Mouse (Mus musculus): ENCODE results near the gene Fgfr2. TPM values are rescaled to one million over a fixed set of nuclear protein-coding genes. Genes with fewer than 3 reads are reported as not detected.

Fgfr2 gene
- polyA plus RNA-seq, 1 experiment from 2014 or later, result 17.2 TPM

DNA sequence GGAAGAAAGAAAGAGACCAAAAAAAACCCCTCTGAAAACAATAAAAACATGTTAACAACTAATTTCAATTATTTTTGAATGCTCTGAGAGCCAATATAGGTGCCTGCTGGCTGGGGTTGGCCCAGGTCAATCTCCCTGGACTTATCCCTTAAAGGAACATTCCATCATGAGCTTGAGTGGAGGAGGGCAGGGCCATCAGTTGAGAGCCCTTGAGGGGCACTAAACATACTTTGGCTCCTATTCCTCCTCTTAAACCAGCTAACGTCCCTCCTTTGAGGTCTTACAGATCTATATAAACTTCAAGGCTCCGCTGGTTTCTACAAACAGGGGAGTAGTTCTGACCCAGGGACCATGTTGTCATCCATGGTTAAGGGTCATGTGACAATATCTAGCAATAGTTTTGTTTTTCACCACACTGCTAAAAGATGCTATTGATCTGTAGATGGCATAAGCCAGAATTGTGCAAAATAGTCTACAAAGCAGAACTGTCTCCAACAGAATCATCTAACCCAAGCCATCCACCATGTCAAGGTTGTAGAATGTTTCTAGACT, 2536.6 kb downstream of the Fgfr2 start:
- peaks cover 9% of the 10 kb centered on the region; the same call in 1 of the 2 replicates for H3K4me1 ChIP-seq (replicated peaks)
- 69% methylated on average over 2 of the region's 2 CpGs for WGBS
- H3K36me3 ChIP-seq, result no peaks in the 10 kb centered on the region
- no peak overlapping the region for H3K9ac ChIP-seq
- no peaks in the 10 kb centered on the region for H3K27me3 ChIP-seq
- H3K4me3 ChIP-seq, result no peak overlapping the region
- no peaks in the 10 kb centered on the region for H3K9me3 ChIP-seq (replicated peaks)
- no peak overlapping the region for H3K4me2 ChIP-seq
- no peak for ATAC-seq (replicated peaks; ENCODE audit: insufficient number of reproducible peaks, insufficient read depth, low FRiP score, low read depth)
- no peak overlapping the region for H3K27ac ChIP-seq

GRCm38 (mm10) chr7:130578607-130579006, 2544.5 kb downstream of the Fgfr2 start:
- Histone ChIP-seq H3K9me3 (replicated peaks) (no peaks in the 10 kb centered on the region), H3K4me2 (no peak overlapping the region), H3K36me3 (no peaks in the 10 kb centered on the region), H3K27ac (no peak overlapping the region), H3K4me3 (no peak overlapping the region), H3K4me1 (replicated peaks) (peaks cover 19% of the 10 kb centered on the region), H3K9ac (no peak overlapping the region), H3K27me3 (no peaks in the 10 kb centered on the region)
- ATAC-seq (replicated peaks; ENCODE audit: insufficient number of reproducible peaks, insufficient read depth, low FRiP score, low read depth), result no peak
- WGBS, result 73% methylated on average over 5 of the region's 5 CpGs

DNA sequence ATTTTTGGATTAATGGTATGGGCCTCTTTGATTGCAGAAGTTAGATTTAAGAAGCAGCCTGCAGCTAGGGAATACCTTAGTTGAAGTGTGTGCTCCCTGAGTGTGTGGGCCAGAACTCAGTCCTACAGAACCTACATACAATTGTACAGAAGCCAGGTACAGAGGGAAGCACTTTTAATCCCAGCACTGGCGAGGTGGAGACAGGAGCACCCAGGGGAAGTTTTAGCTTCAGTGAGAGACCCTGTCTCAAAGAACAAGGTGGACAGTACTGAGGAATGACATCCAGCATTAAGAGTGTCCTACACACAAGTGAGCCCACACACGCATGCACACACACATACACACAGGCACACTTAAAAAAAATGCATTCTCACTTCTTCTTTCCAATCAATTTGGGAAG, 2545.1 kb downstream of the Fgfr2 start:
- Histone ChIP-seq H3K9ac (no peak overlapping the region), H3K27me3 (no peaks in the 10 kb centered on the region), H3K4me3 (no peak overlapping the region), H3K36me3 (no peaks in the 10 kb centered on the region), H3K9me3 (replicated peaks) (no peaks in the 10 kb centered on the region), H3K27ac (no peak overlapping the region), H3K4me1 (replicated peaks) (peaks cover 19% of the 10 kb centered on the region), H3K4me2 (no peak overlapping the region)
- no peak for ATAC-seq (replicated peaks; ENCODE audit: insufficient number of reproducible peaks, insufficient read depth, low FRiP score, low read depth)
- 95% methylated on average over 2 of the region's 2 CpGs for WGBS

DNA sequence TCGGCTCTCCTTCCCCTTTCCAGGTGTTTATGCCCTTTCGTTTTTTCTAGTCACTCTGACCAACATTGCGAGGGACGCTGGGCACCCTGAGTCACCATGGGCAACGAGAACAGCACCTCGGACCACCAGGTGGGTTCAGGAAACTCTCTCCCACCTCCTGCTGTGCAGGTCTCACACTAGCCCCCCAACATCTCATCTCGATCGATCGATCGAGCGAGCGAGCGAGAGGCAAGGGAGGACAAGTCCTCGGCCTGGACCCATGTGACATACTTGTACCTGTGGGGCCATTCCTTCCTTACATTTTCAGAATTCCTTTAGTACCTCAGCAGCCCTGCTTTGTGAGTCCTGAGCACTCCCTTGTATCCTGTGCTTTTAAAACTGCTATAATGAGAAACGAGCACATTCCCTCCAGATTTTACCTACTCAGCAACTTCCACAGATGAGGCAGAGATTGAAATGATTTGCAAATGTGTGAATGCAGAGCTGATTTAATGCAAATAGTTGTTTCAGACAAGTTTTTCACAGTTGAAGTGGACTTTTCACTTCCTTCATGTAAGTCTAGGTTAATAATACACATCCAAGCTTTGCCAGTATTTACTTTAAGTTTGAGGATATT, 2545.7 kb downstream of the Fgfr2 start, which contains the start of gene Tacc2:
Tacc2 (plus strand) TSS at position 51 of the 616 bp plus-strand sequence.
- peak within 1 kb of the TSS; percentile 65 for H3K4me2 ChIP-seq
- no peak for ATAC-seq (replicated peaks; ENCODE audit: insufficient number of reproducible peaks, insufficient read depth, low FRiP score, low read depth)
- H3K36me3 ChIP-seq, result no peaks in the 10 kb centered on the region
- H3K9me3 ChIP-seq (replicated peaks), result no peaks in the 10 kb centered on the region
- H3K4me1 ChIP-seq (replicated peaks), result peaks cover 19% of the 10 kb centered on the region
- peak within 1 kb of the TSS; percentile 40 for H3K9ac ChIP-seq
- peak within 1 kb of the TSS; percentile 39 for H3K4me3 ChIP-seq
- no peaks in the 10 kb centered on the region for H3K27me3 ChIP-seq
- 24% methylated on average over 15 of the region's 15 CpGs for WGBS
- H3K27ac ChIP-seq, result 0 out of 2 replicates have a peak within 1 kb of the TSS, but pooled peaks have one; percentile 14

DNA sequence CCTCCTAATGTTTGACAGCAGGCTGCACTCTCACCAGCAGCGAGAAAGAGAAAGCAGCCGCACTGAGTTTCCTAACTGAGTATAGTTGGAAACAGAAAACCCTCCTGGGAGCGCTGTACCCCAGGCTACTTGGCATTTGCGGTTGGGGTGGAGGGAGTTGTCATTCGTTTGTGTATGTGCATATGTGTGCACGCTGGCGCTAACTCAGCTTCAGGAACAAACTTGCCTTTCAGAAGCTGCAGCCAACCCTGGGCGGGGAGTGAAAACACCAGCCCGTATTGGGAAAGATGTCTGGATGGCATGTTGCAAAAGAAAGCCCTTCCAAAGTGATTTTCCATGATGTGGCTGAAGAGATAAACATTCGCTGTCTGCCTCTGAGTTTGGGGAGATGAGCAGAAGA, 2546.2 kb downstream of the Fgfr2 start:
- ATAC-seq (replicated peaks; ENCODE audit: insufficient number of reproducible peaks, insufficient read depth, low FRiP score, low read depth), result no peak
- WGBS, result 4% methylated on average over 10 of the region's 10 CpGs
- H3K27ac ChIP-seq, result 0 out of 2 replicates have a peak overlapping the region, but pooled peaks have one; percentile 14

DNA sequence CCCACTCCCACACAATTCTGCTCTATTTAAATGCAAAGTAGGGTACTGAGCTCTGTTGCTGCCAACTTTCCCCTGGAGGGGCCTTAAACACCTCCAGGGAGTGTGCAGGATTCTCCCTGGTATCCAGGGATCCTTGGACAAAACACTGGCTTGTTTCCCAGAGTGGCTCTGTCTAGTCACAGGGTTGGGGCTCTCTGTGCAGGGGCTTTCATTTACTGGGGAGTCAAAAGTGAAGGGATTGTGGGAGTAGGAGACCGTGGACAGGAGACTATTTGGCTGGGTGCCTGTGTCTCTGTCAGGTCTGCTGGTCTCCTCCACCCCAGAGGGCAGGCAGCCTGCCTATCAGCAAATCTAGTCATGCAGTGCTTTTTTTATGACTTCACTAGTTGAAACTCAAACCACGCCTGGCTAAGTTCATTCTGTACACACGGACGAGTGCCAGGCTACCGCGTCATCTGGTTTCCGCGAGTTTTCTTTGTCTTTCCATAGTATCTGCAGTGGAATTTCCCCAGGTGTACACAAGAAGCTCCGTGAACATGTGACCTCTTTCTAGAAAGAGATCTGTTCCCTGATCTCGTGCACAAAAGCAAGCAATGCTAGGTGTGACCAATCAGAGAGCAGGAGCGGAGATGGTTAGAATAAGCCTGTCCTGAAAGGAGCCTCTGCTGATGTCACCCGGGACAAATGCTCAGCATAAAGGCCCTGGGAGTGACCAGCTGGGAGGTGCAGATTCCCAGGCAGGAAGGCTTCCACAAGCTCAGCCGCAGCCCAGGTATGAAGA, 2548.7 kb downstream of the Fgfr2 start:
- peak; percentile 53 for ATAC-seq (replicated peaks; ENCODE audit: insufficient number of reproducible peaks, insufficient read depth, low FRiP score, low read depth)
- 49% methylated on average over 13 of the region's 13 CpGs for WGBS
- Histone ChIP-seq H3K27ac (peak overlapping the region; percentile 61), H3K4me3 (no peak overlapping the region), H3K4me2 (peak overlapping the region; percentile 29; the same call in 1 of the 2 replicates), H3K27me3 (no peaks in the 10 kb centered on the region), H3K36me3 (no peaks in the 10 kb centered on the region), H3K9ac (no peak overlapping the region), H3K9me3 (replicated peaks) (no peaks in the 10 kb centered on the region), H3K4me1 (replicated peaks) (peaks cover 19% of the 10 kb centered on the region)

More for the DNA sequence above, 2546.2 kb downstream of the Fgfr2 start:
- peak overlapping the region; percentile 40 for H3K9ac ChIP-seq
- no peaks in the 10 kb centered on the region for H3K27me3 ChIP-seq
- no peaks in the 10 kb centered on the region for H3K36me3 ChIP-seq
- H3K4me3 ChIP-seq, result peak overlapping the region; percentile 39
- H3K9me3 ChIP-seq (replicated peaks), result no peaks in the 10 kb centered on the region
- H3K4me1 ChIP-seq (replicated peaks), result peaks cover 19% of the 10 kb centered on the region
- H3K4me2 ChIP-seq, result peak overlapping the region; percentile 65

DNA sequence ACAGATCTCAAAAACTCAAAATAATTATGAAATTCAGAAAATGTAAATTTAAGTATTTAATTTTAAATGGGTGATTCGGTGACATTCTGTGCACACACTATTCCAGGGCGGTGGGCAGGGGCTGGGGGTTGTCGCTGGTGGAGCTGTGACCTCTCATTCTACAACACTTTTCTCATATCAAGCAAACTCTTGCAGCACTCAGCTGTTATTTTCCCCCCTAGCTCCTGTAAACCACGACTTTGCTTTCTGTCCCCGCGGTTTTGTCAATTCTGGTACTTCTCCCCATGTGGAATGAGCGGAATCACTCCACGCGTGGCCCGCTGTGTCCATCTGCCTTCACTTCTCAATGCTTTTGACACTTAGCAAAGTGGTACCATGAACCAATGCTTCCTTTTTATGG, 2549.4 kb downstream of the Fgfr2 start:
- no peaks in the 10 kb centered on the region for H3K27me3 ChIP-seq
- no peaks in the 10 kb centered on the region for H3K36me3 ChIP-seq
- no peak overlapping the region for H3K9ac ChIP-seq
- WGBS, result 92% methylated on average over 10 of the region's 10 CpGs
- no peak overlapping the region for H3K4me2 ChIP-seq
- H3K4me3 ChIP-seq, result no peak overlapping the region
- H3K27ac ChIP-seq, result peak overlapping the region; percentile 61
- H3K9me3 ChIP-seq (replicated peaks), result no peaks in the 10 kb centered on the region
- ATAC-seq (replicated peaks; ENCODE audit: insufficient number of reproducible peaks, insufficient read depth, low FRiP score, low read depth), result no peak
- peaks cover 23% of the 10 kb centered on the region for H3K4me1 ChIP-seq (replicated peaks)

DNA sequence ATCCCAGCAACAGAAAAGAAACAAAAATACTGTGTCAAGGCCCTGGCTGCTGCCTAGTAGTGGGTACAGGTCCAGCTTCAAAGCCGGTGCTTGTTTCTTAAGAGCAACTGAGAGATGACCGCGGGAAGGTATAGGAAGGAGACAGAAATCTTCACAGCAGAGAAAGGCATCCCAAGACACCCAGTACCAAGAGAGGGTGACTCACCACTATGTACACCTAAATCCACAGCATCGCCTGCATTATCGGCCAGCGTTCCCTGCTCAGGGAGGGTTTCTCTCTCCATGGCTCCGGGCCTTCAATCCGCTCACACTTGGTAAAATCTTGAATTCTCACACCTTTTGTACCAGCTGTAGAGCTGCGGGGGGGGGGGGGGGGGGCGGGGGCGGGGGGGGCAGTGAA, 2550.3 kb downstream of the Fgfr2 start, which contains the start of gene Nsmce4a:
Nsmce4a (minus strand) TSS at position 298 of the 400 bp plus-strand sequence.
- H3K27ac ChIP-seq, result peak within 1 kb of the TSS; percentile 61
- ATAC-seq (replicated peaks; ENCODE audit: insufficient number of reproducible peaks, insufficient read depth, low FRiP score, low read depth), result no peak
- H3K36me3 ChIP-seq, result no peaks in the 10 kb centered on the region
- 82% methylated on average over 8 of the region's 11 CpGs for WGBS
- H3K9ac ChIP-seq, result no peak within 1 kb of the TSS
- no peak within 1 kb of the TSS for H3K4me3 ChIP-seq
- H3K4me2 ChIP-seq, result no peak within 1 kb of the TSS
- H3K4me1 ChIP-seq (replicated peaks), result peaks cover 23% of the 10 kb centered on the region
- no peaks in the 10 kb centered on the region for H3K9me3 ChIP-seq (replicated peaks)
- no peaks in the 10 kb centered on the region for H3K27me3 ChIP-seq

GRCm38 (mm10) chr7:130570472-130570871, 2552.7 kb downstream of the Fgfr2 start:
- Histone ChIP-seq H3K4me2 (no peak overlapping the region), H3K4me3 (no peak overlapping the region), H3K27ac (no peak overlapping the region), H3K27me3 (no peaks in the 10 kb centered on the region), H3K9me3 (replicated peaks) (no peaks in the 10 kb centered on the region), H3K4me1 (replicated peaks) (peaks cover 15% of the 10 kb centered on the region), H3K36me3 (no peaks in the 10 kb centered on the region), H3K9ac (no peak overlapping the region)
- ATAC-seq (replicated peaks; ENCODE audit: insufficient number of reproducible peaks, insufficient read depth, low FRiP score, low read depth), result no peak
- WGBS, result 88% methylated on average over 7 of the region's 7 CpGs

DNA sequence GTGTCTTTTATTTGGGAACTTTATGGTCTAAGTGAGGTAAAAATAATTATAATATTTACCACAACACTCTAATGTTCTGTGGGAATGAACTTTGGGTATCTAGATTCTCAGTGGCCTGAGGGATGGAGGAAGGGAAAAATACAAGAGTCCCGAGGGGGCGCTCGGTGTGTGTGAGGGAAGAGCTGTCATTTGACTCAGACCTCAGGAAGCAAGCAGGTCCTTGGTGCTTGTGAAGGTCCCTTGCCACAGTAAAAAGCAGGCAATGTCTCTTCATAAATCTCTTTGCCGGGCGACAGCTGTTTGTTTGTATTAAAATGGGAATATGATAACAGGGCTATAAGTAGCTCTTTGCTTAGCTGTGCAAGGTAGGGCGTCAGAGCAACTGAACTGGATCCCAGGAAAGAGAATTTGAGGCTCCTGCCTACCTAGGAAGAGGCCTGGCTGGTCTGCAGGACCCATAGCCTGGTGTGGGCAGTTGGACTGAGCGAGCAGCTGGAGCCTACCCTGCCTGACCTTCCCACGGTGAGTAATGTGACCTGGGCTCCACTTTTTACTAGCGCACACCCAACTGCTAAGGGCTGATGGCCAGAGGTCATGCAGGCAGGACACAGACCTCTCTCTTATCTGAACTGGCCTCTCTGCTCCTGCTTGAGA, 2554.2 kb downstream of the Fgfr2 start:
- peak overlapping the region; percentile 58 for H3K27ac ChIP-seq

GRCm38 (mm10) chr7:130564596-130564995, 2558.6 kb downstream of the Fgfr2 start:
- peaks cover 5% of the 10 kb centered on the region for H3K4me1 ChIP-seq (replicated peaks)
- H3K9me3 ChIP-seq (replicated peaks), result no peaks in the 10 kb centered on the region
- 43% methylated on average over 3 of the region's 3 CpGs for WGBS
- no peak overlapping the region for H3K4me3 ChIP-seq
- H3K27ac ChIP-seq, result no peak overlapping the region
- no peaks in the 10 kb centered on the region for H3K36me3 ChIP-seq
- no peak for ATAC-seq (replicated peaks; ENCODE audit: insufficient number of reproducible peaks, insufficient read depth, low FRiP score, low read depth)
- H3K4me2 ChIP-seq, result no peak overlapping the region
- no peak overlapping the region for H3K9ac ChIP-seq
- H3K27me3 ChIP-seq, result no peaks in the 10 kb centered on the region

More for the DNA sequence above, 2554.2 kb downstream of the Fgfr2 start:
- Histone ChIP-seq H3K4me1 (replicated peaks) (peaks cover 5% of the 10 kb centered on the region), H3K9ac (no peak overlapping the region), H3K36me3 (no peaks in the 10 kb centered on the region), H3K9me3 (replicated peaks) (no peaks in the 10 kb centered on the region), H3K27me3 (no peaks in the 10 kb centered on the region), H3K4me3 (no peak overlapping the region), H3K4me2 (no peak overlapping the region)
- ATAC-seq (replicated peaks; ENCODE audit: insufficient number of reproducible peaks, insufficient read depth, low FRiP score, low read depth), result 0 out of 2 replicates have a peak, but pooled peaks have one; percentile 43
- WGBS, result 31% methylated on average over 9 of the region's 9 CpGs
